Mouse (Mus musculus): Measurements from ENCODE around the gene Caps2.
A peak's percentile ranks its signal among the peaks of the same experiment; 100 is the strongest.
"Not testable (repeated sequence)": the region's sequence is repeated elsewhere in the genome, so short reads cannot be mapped to it uniquely, and the experiment has no call there.

GRCm38 (mm10) chr10:112159882-112160560 is 3.4 kb upstream of the Caps2 start, which contains the start of gene Glipr1l3:
- TF ChIP-seq CTCF (IDR thresholded peaks at IDR 0.05; ENCODE audit: borderline replicate concordance, insufficient read depth, low read depth, low read length): peak; percentile 65
- TF ChIP-seq POLR2A (IDR thresholded peaks at IDR 0.05; ENCODE audit: borderline replicate concordance, insufficient read depth, low read length): not testable (repeated sequence)
